Mouse (Mus musculus): Measurements from ENCODE around the gene Vmn2r73. TPM values are rescaled to one million over a fixed set of nuclear protein-coding genes. Genes with fewer than 3 reads are reported as not detected.
A peak's percentile ranks its signal among the peaks of the same experiment; 100 is the strongest.
"Not testable (repeated sequence)": the region's sequence is repeated elsewhere in the genome, so short reads cannot be mapped to it uniquely, and the experiment has no call there.

Vmn2r73 gene
- not detected for polyA plus RNA-seq (2021)

DNA sequence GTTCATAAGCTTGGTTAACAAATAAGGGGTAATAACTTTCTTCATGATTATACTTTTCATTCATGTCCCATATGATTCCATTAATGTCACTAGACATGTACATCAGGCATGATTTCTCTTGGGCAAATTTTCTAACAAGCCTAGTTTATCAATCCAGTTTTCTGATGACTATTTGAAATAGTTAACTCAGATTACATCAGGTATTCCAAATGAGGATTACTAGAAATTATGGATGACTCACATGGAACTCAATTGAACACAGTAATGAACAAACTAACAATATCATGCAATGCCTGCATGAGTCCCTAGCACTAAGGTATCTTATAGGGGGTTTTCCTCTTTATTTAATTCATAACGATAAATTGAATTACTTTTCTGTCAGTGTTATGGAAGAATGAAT lies at the start of gene Vmn2r73:
Vmn2r73 (minus strand) TSS at position 101 of the 400 bp plus-strand sequence.
- in situ Hi-C loops (cut with MboI; ENCODE audit: low pct_unique_long_range_greater_than_20kb): no loop called here
- CTCF ChIA-PET: no interaction called here
- TF ChIP-seq CTCF (IDR thresholded peaks at IDR 0.05): no peak
- DNase-seq (ENCODE audit: low read depth, low spot score) (no peak), ATAC-seq (no peak)
- H3K27me3 ChIP-seq: no peaks in the 10 kb centered on the region
- POLR2A ChIA-PET: no interaction called here

DNA sequence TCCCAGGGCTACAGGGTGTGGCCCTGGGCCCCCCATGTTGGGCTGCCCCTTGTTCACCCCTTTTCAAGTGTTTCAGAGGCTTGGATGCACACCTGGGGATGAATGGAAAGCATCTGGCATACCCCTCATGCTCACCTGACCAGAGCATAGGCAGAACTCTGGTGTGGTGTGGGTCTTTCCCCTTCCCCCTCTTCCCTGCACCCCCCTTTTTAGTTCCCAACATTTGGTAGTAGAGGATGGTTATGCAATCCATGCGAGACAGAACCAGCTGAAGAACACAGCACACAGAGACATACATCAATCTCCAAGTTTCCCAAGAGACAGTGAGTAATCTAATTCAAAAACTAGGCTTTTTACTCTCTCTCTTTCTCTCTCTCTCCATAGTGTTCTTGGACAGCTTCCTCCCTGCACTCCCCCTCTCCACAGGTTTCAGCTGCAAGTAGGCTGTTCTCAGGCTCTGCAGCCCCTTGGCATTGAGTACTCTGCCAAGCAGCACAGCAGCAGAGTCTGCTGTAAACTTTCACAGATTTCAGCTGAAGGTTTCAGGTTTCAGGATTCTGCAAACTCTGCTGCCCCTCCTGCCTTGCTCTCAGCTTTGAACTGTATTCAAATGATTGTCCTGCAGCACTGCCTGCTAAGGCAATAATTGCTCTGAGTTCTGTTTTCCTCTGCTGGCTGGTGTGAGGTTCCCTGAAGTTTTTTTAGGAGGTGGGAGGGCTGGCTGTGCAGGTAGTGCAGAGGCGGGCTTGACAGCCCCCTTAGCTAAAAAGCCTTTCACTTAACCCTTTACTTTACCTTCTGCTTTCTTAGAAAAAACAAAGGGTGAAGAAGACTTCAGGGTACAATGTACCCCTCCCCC lies 35.7 kb downstream of the Vmn2r73 start:
- no peak for DNase-seq (ENCODE audit: low read depth, low spot score)

DNA sequence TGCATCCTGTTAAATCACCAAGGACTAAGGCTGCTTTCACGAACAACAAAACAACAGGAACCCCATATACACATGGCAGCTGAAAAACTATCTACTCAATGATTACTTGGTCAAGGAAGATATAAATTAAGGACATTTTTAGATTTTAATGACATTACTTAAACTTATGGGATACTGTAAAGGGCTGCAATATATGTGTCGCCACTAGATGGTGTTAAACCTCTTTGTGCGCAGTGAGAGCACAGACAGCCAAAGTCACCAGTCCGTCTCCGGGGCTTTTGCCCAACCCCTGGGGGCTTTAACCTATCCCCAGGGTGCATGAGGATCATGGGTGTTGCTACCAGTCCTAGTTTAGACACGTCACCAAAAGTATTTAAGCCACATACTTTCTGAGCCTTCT lies 58.0 kb downstream of the Vmn2r73 start:
- ATAC-seq; in situ Hi-C loops (cut with MboI; ENCODE audit: low pct_unique_long_range_greater_than_20kb); H3K27me3 ChIP-seq; DNase-seq (ENCODE audit: low read depth, low spot score); CTCF ChIA-PET; POLR2A ChIA-PET: not testable (repeated sequence)
- TF ChIP-seq CTCF (IDR thresholded peaks at IDR 0.05): peak; percentile 35

More for the DNA sequence above, 35.7 kb downstream of the Vmn2r73 start:
- ChIA-PET CTCF (no interaction called here), POLR2A (no interaction called here)
- in situ Hi-C loops (cut with MboI; ENCODE audit: low pct_unique_long_range_greater_than_20kb): no loop called here
- no peaks in the 10 kb centered on the region for H3K27me3 ChIP-seq
- ATAC-seq: no peak
- TF ChIP-seq CTCF (IDR thresholded peaks at IDR 0.05): no peak

Other genes starting within 250 kb of the Vmn2r73 start
- gene Vmn2r72, start 121.2 kb downstream of the Vmn2r73 start, polyA plus RNA-seq (2021): not detected
- gene Vmn2r74, start 85.4 kb upstream of the Vmn2r73 start, polyA plus RNA-seq (2021): not detected